Mouse (Mus musculus): ENCODE data around the gene Usp33.
"Not testable (repeated sequence)": the region's sequence is repeated elsewhere in the genome, so short reads cannot be mapped to it uniquely, and the experiment has no call there.

Usp33 gene

DNA sequence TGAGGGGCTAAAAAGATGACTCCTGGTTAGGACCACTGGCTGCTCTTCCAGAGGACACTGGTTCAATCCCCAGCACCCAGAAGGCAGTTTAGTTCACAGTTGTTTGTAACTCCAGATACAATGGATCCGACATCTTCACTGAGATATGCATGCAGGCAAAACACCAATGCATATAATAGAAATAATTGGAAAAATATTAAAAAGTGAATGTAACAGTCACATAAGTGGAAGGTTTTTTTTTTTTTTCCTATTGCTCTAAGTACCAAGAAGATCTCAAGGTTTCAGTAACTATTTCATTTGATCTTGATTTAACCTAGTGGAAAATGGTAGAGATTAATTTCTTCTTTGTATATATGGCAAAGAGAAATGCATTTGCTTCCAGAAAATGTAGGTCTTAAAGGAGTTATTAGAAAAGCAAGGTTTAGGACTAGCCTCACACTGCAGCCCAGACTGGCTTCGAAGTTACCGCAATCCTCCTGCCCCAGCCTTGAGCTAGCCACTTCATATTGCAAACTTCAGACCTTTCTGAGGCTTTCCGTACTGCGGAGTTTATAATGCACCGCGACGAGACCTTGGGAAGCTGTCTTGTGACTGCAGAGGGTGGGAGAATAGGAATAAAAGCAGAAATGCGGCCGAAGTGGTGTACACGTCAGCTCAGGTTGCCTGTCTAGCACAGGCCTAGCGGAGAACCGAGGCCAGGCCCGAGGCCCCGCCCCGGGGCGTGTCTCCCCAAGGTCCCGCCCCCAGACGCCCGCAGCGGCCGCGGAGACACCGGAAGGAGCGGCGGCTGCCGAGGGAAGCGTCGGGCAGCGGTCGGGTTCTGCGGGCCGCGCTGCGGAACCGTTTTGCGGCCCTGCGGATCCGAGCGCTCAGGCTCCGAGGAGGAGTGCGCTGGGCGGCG lies at the start of gene Usp33:
TSS of gene Usp33 (plus strand) at position 747 of the 901 bp plus-strand sequence.
- DNase-seq (ENCODE audit: low spot score) = peak; percentile 95

DNA sequence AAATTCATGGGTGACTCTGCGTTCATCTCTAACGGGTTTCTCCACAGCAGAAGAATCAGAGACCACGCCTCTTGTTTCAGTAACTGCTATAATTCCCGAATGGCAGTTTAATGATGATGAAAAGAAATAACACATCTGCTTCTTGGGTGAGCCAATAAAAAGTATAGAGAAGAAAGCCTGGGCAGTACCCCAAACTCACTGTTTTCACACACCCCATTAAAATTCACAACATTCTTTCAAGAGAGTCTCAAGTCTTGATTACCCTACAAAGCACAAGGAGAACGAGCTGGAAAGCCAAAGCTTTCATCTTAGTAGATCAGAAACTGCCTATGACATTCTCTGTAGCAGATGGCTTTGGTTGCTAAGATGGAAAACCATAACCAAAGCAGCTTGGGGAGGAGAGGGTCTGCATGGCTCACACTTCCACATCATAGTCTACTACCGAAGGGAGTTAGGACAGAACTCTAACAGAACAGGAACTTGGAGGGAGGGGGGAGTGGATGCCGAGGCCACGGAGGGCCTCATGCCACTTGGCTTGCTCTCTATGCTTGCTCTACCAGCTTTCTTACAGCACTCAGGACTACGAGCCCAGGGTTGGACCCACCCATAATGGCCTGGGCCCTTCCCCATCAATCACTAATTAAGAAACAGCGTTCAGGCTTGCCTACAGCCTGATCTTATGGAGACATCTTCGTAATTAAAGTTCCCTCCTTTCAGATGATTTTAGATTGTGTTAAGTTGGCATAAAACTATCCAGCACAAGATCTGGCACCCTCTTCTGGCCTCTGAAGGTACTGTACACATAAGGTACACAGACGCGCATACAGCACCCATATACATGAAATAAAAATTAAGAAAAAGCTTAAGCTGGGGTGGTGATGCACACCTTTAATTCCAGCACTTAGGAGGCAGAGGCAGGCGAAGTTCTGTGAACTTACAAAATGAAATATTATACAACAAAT lies 45.6 kb upstream of the Usp33 start:
- no peak for DNase-seq (ENCODE audit: low spot score)

DNA sequence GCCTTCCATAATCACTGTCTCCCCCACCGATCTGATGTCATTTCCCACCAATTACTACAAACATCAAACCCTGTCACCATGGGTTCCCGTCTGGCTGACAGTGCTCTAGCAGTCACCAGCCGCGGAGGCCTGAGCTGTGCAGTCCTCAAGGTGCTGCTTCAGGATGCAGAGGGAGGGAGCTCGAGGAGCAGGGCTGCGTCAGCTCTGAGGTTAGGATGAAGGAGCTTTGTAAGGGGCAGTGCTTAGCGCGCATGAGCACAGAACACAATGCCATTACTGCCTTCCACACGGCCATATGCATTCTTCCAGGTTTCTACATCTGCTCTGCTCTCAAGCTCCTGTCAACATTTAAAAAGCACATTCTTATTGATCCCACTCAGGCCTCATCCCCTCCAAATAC lies 43.3 kb upstream of the Usp33 start:
- no peak for DNase-seq (ENCODE audit: low spot score)

DNA sequence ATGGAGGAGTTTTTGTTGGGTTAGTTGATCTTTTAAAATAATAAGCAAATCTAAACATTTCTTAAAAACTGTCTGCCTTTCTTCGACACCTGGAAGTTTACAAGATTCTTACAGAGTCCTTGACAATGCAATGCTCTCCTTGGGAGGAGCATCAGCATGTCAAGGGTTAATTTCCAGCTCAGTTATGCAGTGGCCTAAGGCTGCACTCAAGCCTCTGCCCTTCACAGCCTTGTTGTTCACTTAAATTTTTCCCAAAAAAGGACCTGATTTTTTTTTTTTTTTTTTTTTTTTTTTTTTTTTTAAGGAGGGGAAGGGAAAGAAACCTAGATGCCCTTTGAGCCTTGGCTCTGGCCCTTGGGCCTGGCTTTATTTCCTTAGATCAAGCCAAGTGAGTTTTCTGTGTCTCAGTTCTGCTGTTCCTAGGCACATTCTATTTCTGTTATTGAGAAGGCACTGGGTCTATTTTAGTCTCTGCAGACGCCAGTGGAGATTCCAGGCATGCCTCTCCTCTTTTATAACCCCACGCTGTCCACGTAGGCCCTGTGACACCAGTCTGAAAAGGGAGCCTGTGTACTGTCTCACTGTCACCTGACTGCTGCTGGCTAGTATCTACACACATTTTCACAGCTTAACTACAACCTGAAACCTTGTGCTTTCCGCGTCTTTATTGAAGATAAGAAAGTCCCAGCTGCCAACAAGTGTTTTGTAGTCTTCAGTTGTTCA lies 42.0 kb upstream of the Usp33 start:
- peak; percentile 30 for DNase-seq (ENCODE audit: low spot score)

DNA sequence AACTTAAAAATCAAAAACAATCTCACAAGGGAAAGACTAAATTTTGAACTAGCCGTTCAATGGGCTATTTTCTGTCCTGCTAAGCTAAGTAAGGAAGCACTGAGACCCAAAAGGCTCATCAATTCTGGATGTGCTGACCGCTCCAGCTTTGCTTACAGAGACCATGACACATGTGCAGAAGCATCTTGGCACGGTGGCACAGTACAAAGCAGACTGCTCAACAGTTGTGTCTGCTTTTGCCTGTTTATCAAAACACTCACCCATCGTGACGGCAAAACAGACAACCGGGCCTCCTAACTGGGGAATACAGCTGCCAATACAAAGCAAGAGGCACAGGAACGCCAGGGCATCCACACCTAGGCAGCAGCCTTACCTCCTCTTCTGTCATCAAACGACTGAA lies 41.2 kb upstream of the Usp33 start:
- no peak for DNase-seq (ENCODE audit: low spot score)

DNA sequence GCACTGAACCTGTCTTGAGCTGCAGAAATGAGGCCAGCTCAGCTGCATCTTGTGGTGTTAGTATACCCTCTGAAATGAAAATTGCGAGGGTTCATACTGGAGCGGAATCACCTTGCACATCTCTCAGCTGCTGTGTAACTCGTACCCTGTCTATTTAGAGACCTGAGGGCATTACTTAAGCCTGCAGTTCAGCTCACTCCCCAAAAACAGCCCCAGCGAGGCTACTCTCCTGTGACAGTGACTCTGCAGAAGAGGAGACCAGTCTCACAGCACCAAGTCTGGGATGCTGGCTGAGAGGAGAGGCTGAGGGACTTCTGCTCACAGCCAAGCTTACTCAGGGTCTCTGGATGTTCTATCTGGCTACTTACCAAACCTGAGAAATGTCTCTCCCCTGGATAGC lies 40.3 kb upstream of the Usp33 start:
- no peak for DNase-seq (ENCODE audit: low spot score)

DNA sequence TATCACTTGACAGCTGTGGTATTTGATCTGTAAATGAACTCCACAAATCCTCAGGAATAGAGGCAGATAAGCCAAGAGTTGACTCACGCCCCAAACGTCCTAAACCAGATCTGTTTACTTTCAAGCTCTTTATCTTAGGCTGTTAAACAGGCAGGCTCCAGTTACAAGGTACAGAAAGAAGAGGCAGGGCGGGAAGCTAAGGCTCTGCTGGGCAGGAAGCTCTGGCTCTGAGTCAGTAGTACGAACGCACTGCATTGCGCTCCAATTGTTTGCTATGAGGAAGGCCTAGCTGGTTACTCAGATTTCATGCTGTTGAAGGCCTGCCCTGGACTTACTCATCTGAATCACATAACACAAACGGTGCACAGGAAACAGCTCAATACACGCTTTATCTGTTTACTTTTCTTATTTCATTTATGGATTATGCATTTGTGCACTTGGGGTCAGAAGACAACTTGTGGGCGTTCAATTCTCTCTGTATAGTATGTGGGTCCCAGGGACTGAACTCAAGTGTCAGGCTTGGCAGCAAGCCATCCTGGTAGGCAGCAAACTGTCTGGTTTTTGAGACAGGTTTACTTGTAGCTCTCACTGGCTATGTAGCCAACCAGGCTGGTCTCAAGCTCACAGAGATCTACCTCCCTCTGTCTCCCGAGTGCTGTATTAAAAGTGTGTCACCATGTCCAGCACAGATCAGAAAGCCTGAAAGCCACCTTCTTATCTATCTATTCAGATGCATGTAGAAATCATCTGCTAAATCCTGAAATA lies 37.6 kb upstream of the Usp33 start:
- DNase-seq (ENCODE audit: low spot score) = peak; percentile 76

DNA sequence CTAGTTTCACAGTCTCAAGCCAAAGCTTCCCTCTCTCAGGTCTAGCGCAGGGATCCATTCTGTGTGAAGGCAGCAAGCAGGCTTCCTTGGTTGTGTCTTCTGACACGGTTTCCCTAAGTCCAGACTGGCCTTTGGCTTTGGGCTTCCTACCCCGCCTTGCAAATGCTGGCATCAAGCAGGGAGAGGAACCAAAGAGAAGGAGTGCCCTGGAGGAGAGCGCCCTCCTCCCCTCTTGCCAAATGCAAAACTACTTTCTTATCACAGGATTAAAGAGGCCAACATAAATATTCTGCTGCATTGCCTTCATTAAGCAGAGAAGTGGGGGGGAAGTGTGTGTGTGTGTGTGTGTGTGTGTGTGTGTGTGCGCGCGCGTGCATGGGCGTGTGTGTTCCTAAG lies 37.0 kb upstream of the Usp33 start:
- no peak for DNase-seq (ENCODE audit: low spot score)

DNA sequence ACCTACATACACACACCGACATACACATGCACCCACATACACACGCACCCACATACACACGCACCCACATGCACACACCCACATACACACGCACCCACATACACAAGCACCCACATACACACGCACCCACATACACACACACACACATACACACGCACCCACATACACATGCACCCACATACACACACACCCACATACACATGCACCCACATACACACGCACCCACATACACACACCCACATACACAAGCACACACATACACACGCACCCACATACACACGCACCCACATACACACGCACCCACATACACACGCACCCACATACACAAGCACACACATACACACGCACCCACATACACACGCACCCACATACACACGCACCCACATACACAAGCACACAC lies 31.6 kb upstream of the Usp33 start:
- DNase-seq (ENCODE audit: low spot score) = not testable (repeated sequence)

DNA sequence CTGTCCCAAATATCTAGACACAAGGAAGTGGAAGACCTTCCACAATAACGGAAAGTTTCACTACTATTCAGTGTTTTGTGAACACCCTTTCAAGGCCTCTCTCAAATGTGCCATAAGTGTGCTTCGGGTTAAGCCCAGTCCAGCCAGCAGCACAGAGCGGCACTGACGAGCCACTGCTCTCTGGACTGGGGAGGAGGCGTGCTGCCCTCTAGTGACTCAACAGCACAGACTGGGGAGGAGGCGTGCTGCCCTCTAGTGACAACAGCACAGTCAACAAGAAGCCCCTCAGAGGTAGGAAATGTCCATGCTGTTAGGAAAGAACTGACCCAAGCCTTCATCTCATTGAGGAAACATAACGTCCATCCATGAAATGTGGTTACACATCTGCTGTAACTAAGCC lies 30.7 kb upstream of the Usp33 start:
- peak; percentile 89 for DNase-seq (ENCODE audit: low spot score)

DNA sequence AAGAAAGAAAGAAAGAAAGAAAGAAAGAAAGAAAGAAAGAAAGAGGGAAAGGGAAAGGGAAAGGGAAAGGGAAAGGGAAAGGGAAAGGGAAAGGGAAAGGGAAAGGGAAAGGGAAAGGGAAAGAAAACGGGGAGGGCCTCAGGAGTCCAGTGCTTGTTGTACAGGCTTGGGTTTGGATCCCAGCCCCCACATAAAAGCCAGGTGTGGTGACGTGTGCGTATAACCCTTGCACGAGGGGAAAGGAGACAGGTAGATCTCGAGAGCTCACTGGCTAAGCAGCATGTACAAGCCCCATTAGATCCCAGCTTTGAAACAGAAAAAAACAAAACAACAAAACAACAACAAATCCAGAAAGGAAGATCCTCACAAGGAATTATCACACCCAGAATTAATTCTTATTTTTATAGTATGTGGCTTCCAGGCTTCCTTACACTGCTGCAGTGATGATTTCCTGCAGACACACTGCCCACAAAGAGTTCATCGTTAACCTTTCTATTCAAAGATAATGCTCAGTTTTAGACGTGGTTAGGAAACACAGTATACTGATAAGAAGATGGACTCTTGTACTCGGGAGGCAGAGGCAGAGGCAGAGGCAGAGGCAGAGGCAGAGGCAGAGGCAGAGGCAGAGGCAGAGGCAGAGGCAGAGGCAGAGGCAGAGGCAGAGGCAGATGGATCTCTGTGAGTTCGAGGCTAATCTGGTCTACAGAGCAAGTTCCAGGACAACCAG lies 29.7 kb upstream of the Usp33 start:
- not testable (repeated sequence) for DNase-seq (ENCODE audit: low spot score)

DNA sequence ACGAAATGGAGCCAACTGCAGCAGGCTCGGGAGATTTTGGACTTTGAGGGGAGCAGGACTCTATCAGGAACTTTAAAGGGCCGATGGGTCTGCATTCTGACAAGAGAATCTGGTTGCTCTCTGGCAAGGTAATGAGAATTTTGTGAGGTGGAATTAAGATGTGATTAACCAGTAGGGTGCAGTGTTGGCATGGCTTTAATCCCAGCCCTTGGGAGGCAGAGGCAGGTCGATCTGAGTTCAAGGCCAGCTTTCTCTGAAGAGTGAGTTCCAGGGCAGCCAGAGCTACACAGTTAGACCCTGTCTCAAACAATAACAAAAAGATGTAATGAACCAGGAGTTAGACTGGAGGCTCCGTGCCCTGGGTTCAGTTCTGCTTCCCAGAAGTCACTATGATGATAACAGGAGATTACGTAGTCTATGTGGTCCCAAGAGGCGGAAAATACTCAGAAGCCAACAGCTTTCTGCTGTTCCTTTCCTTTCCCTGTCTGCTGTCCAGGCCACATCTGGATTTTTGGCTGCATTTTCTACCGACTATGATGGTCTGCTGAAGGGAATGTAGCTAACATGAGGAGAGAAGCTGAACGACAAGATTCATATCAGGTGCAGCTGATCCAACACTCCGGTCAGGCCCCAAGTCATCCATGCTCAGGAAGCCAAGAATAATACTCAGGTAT lies 25.2 kb upstream of the Usp33 start:
- DNase-seq (ENCODE audit: low spot score) = no peak

DNA sequence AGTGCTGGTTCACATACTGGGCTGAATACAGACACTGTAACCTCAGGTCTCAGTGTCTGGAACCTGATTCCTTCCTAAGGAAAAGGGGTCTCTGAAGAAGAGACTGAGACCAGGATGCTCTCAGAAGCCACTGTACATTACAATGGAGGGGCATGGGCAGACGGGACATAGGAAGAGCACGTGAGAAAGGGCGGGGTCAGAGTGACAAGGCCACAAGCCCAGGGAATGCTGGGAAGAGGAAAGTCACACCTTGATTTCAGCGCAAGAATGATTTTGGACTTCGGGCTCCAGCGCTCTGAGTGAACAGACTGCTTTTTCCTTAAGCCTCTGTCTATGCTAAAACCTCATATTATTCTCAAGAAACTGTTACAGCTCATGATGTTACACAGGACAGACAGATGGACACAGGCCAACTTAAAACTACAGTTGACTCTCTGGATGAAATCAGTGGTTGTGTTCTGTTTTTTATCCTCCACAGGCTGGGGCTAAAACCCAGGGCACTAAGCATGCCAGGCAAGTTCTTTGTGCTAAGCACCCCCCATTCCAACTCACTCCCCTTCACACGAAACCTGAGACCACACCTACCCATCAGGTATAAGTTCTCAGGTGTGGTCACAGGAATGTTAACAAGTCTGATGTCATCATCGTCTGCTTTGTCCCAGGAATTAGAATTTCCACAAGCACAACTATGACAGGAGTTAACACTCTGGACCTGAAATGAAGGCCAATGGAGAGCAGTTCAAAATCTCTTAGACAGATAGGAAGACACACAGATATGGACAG lies 24.3 kb upstream of the Usp33 start:
- no peak for DNase-seq (ENCODE audit: low spot score)

DNA sequence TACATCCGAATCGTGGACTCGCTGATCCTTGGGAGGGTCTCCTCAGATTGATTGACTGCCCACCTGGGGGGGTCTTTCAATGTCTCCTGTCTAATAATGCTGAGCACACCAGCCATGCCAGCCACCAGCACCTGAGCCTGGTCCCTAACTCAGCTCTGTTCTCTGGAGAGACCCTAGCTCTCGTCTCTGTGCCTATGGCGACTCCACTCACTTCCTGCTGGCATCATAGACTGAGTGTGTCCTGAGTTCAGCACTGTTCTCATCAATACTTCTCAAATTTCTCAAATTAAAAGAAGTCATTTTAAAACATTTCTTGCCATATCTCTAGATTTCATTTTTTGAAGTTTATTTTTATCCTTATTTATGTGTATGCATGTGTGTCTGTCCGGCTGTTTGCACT lies 14.2 kb upstream of the Usp33 start:
- DNase-seq (ENCODE audit: low spot score) = no peak

DNA sequence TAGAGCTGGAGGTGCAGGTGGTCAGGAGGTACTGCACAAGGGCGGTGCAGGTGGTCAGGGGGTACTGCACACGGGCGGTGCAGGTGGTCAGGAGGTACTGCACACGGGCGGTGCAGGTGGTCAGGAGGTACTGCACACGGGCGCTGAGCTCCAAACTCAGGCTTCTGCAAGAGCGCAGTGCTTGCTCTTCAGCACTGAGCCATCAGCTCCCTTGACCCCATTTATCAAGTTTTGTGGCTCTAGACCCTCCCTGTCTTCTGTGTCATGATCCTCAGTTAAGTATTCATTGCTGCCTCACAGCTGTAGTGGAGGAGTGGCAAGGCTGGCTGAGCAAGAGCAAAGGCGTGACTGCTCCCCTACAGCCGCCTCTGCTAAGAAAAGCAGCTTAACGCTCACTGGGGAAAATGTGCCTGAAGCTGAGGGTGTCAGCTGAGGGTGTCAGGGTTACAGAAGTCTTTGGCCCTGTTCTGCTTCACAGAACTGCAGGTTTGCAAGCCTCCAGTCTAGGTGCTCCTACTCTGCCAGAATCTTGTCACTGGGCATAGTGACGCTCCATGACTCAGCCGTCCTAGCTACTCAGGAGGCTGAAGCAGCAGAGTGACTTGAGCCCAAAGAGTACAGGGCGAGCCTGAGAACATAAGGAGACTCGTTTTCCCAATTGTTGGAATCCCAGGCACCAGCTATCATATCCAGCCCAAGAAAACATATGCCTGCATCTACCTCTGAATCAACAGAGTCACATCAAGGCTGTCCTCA lies 13.6 kb upstream of the Usp33 start:
- no peak for DNase-seq (ENCODE audit: low spot score)

DNA sequence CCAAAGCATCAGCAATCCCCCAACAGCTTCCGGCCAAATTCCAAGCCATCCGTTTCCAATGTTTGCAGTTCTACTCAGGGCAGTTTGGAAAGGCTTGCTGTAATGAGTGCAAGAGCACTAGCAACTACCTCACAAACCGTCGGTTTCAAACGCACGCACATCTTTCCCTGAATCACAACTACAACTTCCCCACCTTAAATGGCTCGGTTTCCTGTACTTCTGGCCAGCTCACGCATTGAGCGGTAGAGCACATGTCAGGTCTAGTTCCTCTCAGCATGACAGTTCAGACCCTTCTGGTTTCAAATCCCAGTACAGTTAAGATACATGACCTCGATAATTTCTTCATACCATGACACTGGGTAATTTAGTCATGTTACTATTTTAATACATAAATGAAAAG lies 12.6 kb upstream of the Usp33 start:
- DNase-seq (ENCODE audit: low spot score) = no peak

DNA sequence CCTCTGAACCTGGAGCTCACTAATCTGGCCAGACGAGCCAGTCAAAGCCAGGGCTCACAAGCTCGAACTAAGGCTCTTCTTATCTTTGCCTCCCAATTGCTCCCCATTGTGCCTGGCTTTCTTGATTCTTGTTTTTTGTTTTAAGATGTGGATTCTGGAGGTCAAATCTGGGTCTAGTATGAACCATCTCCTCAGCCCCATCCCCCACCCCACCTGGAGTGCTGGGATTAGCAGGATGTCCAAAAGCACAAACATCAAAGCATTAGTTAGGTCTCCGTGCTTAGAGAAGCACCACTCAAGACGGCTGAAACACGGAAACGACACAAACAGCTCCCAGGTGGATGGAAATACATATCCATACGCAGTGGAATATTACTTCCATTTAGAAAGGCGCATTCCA lies 10.2 kb upstream of the Usp33 start:
- no peak for DNase-seq (ENCODE audit: low spot score)

DNA sequence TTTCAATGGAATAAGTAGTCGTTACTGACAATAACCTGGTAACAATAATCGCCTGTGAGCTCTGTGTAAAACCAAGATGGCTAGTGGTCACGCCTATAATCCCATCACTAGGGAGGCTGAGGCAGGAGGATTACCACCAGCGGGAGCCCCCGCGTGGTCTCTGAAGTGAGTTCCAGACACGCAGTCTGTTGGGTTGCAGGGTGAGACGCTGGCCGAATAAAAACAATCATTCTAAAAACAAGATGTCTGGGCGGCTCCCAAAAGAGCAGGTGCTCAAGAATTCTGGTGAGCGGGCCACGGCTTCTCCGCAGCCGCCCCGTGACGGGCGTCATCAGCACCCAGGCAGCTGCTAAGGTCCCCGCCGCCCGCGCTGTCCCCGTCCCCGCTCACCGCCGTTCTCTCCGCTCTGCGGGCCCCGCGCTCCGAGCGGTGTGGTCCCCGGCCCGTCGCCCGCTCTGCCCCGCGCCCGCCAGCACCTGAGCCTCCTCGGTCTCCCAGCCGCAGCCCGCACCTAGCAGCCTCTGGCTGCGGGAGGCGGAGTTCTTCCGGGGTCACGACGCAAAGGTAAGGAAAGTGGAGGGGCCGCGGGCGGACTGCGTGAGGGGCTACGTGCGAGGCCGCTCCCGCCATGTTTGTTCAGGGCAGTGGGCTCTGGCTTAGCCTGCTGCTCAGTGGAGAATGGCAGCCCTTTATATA lies 6.3 kb upstream of the Usp33 start, which contains the start of gene Miga1:
TSS of gene Miga1 (minus strand) at position 546 of the 696 bp plus-strand sequence.
- DNase-seq (ENCODE audit: low spot score) = peak; percentile 58

Measured in urinary bladder, postnatal 14 days (tissue).